Mouse (Mus musculus) inflammation-experienced regulatory T-cells, adult 6 months (primary cell): ENCODE results near the gene Foxq1. TPM values are rescaled to one million over a fixed set of nuclear protein-coding genes. Genes with fewer than 3 reads are reported as not detected.

Experiments
- ATAC-seq: one replicate; pipeline ENCODE4 v1.8.0; 2017
- polyA plus RNA-seq, 3 experiments: library from polyadenylated mRNA; unstranded; fragments of 100-300 nt; shearing (Covaris generic); gene quantifications; one replicate each; pipeline ENCODE4 v1.2.1; 2017

Foxq1 gene
- polyA plus RNA-seq, 3 experiments from 2014 or later = not detected

GRCm38 (mm10) chr13:31572806-31573508, 17.0 kb downstream of the Foxq1 start:
- ATAC-seq = no peak

- no peak for ATAC-seq
Observed at GRCm38 (mm10) chr13:31574627-31575026, 18.7 kb downstream of the Foxq1 start.

GRCm38 (mm10) chr13:31576696-31577095, 20.8 kb downstream of the Foxq1 start:
- ATAC-seq = no peak

GRCm38 (mm10) chr13:31577576-31577975, 21.6 kb downstream of the Foxq1 start:
- no peak for ATAC-seq

- ATAC-seq = no peak
Observed at GRCm38 (mm10) chr13:31578389-31578788, 22.5 kb downstream of the Foxq1 start.

- ATAC-seq = no peak
Observed at GRCm38 (mm10) chr13:31579866-31580265, 23.9 kb downstream of the Foxq1 start.

GRCm38 (mm10) chr13:31587341-31587740, 31.4 kb downstream of the Foxq1 start:
- ATAC-seq = no peak

GRCm38 (mm10) chr13:31599576-31599975, 43.6 kb downstream of the Foxq1 start:
- ATAC-seq = no peak

GRCm38 (mm10) chr13:31603964-31604363, 48.0 kb downstream of the Foxq1 start:
- no peak for ATAC-seq

Other genes starting within 250 kb of the Foxq1 start
- gene A530084C06Rik, start 3.2 kb downstream of the Foxq1 start, polyA plus RNA-seq = not detected
- gene Foxf2, start 69.7 kb downstream of the Foxq1 start, polyA plus RNA-seq = not detected